24 mouse cellular contexts compared by ENCODE assay signal in the genomic region with DNA sequence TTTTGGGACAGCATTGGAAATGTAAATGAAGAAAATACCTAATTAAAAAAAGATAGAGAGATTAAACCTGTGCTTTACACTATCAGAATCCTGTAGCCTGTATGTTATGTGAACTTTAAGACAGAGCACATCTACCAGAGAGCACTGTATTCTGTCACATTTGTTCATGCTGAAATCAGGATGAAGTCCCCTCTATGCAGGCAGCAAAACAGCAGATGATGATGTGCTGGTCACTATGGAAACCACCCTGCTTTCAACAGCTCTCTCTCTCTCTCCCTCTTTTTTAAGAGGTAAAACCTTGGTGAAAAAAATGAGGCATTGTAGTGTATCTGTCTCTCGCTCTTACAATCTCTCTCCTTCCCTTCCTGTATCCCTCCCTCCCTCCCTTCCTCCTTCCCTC.
DNase-seq lines count a peak whose midpoint lies in the region; ATAC-seq and TF ChIP-seq lines count a peak whose summit lies in the region.
"Had no signal": no experiment of that assay in that cellular context is flagged by ENCODE, and none has a peak within 500 bp of the region (broad histone marks: within the 10 kb centered on the region; RNA-seq: fewer than 3 reads in every experiment).

No protein-coding gene starts in this region.

- peak; percentile 72; the same call in 1 of the 2 replicates for ATAC-seq in forebrain, embryonic 14.5 days
- no peak for ATAC-seq in forebrain, embryonic 11.5 days (replicated peaks; ENCODE audit: low FRiP score)
- ATAC-seq in neural tube, embryonic 14.5 days (ENCODE audit: low read depth): 0 out of 2 replicates have a peak, but pooled peaks have one; percentile 46
- ATAC-seq in neural tube, embryonic 15.5 days (ENCODE audit: low FRiP score): no peak
- peak; percentile 77 for ATAC-seq in midbrain, postnatal 0 days (ENCODE audit: low FRiP score)
- ATAC-seq in liver, embryonic 11.5 days (replicated peaks; ENCODE audit: low FRiP score): no peak
- ATAC-seq: inflammation-experienced regulatory T-cells, adult 6 months had no signal

- H3K4me2 ChIP-seq in forebrain, embryonic 14.5 days (ENCODE audit: low read length): no peak overlapping the region
- H3K4me2 ChIP-seq in forebrain, embryonic 11.5 days (ENCODE audit: low read depth, low read length, severe bottlenecking): no peak overlapping the region
- H3K4me2 ChIP-seq in neural tube, embryonic 14.5 days (ENCODE audit: low read depth, low read length): no peak overlapping the region
- H3K4me2 ChIP-seq in neural tube, embryonic 15.5 days: no peak overlapping the region
- no peak overlapping the region for H3K4me2 ChIP-seq in midbrain, postnatal 0 days (ENCODE audit: low read depth, low read length, poor library complexity, severe bottlenecking)
- H3K4me2 ChIP-seq in liver, embryonic 11.5 days: no peak overlapping the region
- H3K4me2 ChIP-seq: embryonic facial prominence, embryonic 12.5 days; limb, embryonic 15.5 days; liver, embryonic 15.5 days; lung, embryonic 15.5 days; neural tube, embryonic 12.5 days; stomach, embryonic 15.5 days had no signal

- no peak for TF ChIP-seq CTCF in midbrain, postnatal 0 days (IDR thresholded peaks at IDR 0.05)

- DNase-seq in forebrain, embryonic 14.5 days (ENCODE audit: low spot score): peak; percentile 23
- DNase-seq in forebrain, embryonic 11.5 days (ENCODE audit: low spot score): no peak
- peak; percentile 12 for DNase-seq in layer of hippocampus, adult 11-12 months (ENCODE audit: low spot score)
- no peak for DNase-seq in layer of hippocampus, postnatal 10 days (ENCODE audit: low spot score in 2 of 2)
- DNase-seq in midbrain, postnatal 0 days (ENCODE audit: low spot score): peak; percentile 7
- no peak for DNase-seq in liver, embryonic 11.5 days (ENCODE audit: low spot score)
- DNase-seq: adrenal gland, postnatal 25 days; cerebellum, adult 11-12 months; cerebellum, postnatal 25 days; gastrocnemius, postnatal 10 days; heart, postnatal 4 days; kidney, adult 18-20 months; lung, postnatal 36 days; thymus, postnatal 25 days had no signal

- 84% methylated on average over 1 of the region's 1 CpGs for WGBS in forebrain, embryonic 14.5 days
- WGBS in forebrain, embryonic 11.5 days: 100% methylated on average over 1 of the region's 1 CpGs
- WGBS in neural tube, embryonic 14.5 days: 63% methylated on average over 1 of the region's 1 CpGs
- WGBS in neural tube, embryonic 15.5 days: 81% methylated on average over 1 of the region's 1 CpGs
- 55% methylated on average over 1 of the region's 1 CpGs for WGBS in midbrain, postnatal 0 days
- 83% methylated on average over 1 of the region's 1 CpGs for WGBS in liver, embryonic 11.5 days

- H3K27me3 ChIP-seq in forebrain, embryonic 14.5 days (replicated peaks; ENCODE audit: control insufficient read depth, insufficient read depth, low read length): no peaks in the 10 kb centered on the region
- no peaks in the 10 kb centered on the region for H3K27me3 ChIP-seq in forebrain, embryonic 11.5 days (ENCODE audit: control insufficient read depth, insufficient read depth, low read length)
- no peaks in the 10 kb centered on the region for H3K27me3 ChIP-seq in neural tube, embryonic 14.5 days (ENCODE audit: control insufficient read depth, insufficient read depth, low read length)
- H3K27me3 ChIP-seq in neural tube, embryonic 15.5 days (replicated peaks): no peaks in the 10 kb centered on the region
- no peaks in the 10 kb centered on the region for H3K27me3 ChIP-seq in midbrain, postnatal 0 days (ENCODE audit: insufficient read depth, low read length)
- H3K27me3 ChIP-seq in liver, embryonic 11.5 days (replicated peaks; ENCODE audit: control insufficient read depth, insufficient read depth, low read length): no peaks in the 10 kb centered on the region
- H3K27me3 ChIP-seq: embryonic facial prominence, embryonic 12.5 days; limb, embryonic 15.5 days; liver, embryonic 15.5 days; lung, embryonic 15.5 days; neural tube, embryonic 12.5 days; stomach, embryonic 15.5 days had no signal

- H3K36me3 ChIP-seq in forebrain, embryonic 14.5 days (ENCODE audit: control insufficient read depth, insufficient read depth, low read length): no peaks in the 10 kb centered on the region
- no peaks in the 10 kb centered on the region for H3K36me3 ChIP-seq in forebrain, embryonic 11.5 days (ENCODE audit: control insufficient read depth, insufficient read depth, low read length)
- no peaks in the 10 kb centered on the region for H3K36me3 ChIP-seq in neural tube, embryonic 14.5 days (ENCODE audit: control insufficient read depth, insufficient read depth, low read length)
- H3K36me3 ChIP-seq in neural tube, embryonic 15.5 days: no peaks in the 10 kb centered on the region
- no peaks in the 10 kb centered on the region for H3K36me3 ChIP-seq in midbrain, postnatal 0 days (ENCODE audit: insufficient read depth, low read length)
- H3K36me3 ChIP-seq in liver, embryonic 11.5 days (ENCODE audit: control insufficient read depth, insufficient read depth, low read length): no peaks in the 10 kb centered on the region
- H3K36me3 ChIP-seq: embryonic facial prominence, embryonic 12.5 days; heart, embryonic 10.5 days; limb, embryonic 15.5 days; liver, embryonic 15.5 days; lung, embryonic 15.5 days; neural tube, embryonic 12.5 days; stomach, embryonic 15.5 days had no signal

- H3K4me1 ChIP-seq in forebrain, embryonic 14.5 days (ENCODE audit: control insufficient read depth, insufficient read depth, low read length): no peaks in the 10 kb centered on the region; the same call in 1 of the 2 replicates
- no peaks in the 10 kb centered on the region for H3K4me1 ChIP-seq in forebrain, embryonic 11.5 days (replicated peaks; ENCODE audit: control insufficient read depth, insufficient read depth, low read length)
- no peaks in the 10 kb centered on the region for H3K4me1 ChIP-seq in neural tube, embryonic 14.5 days (ENCODE audit: control insufficient read depth, insufficient read depth, low read length)
- no peaks in the 10 kb centered on the region for H3K4me1 ChIP-seq in neural tube, embryonic 15.5 days
- H3K4me1 ChIP-seq in midbrain, postnatal 0 days (ENCODE audit: insufficient read depth, low read length): no peaks in the 10 kb centered on the region
- no peaks in the 10 kb centered on the region for H3K4me1 ChIP-seq in liver, embryonic 11.5 days (replicated peaks; ENCODE audit: control insufficient read depth, insufficient read depth, low read length)
- H3K4me1 ChIP-seq: embryonic facial prominence, embryonic 12.5 days; heart, embryonic 10.5 days; limb, embryonic 15.5 days; liver, embryonic 15.5 days; lung, embryonic 15.5 days; neural tube, embryonic 12.5 days; stomach, embryonic 15.5 days had no signal

- H3K9ac ChIP-seq in forebrain, embryonic 14.5 days (ENCODE audit: low read length): no peak overlapping the region
- no peak overlapping the region for H3K9ac ChIP-seq in forebrain, embryonic 11.5 days (ENCODE audit: low read length)
- H3K9ac ChIP-seq in neural tube, embryonic 14.5 days (replicated peaks; ENCODE audit: low read depth, low read length): no peak overlapping the region
- no peak overlapping the region for H3K9ac ChIP-seq in neural tube, embryonic 15.5 days (replicated peaks)
- no peak overlapping the region for H3K9ac ChIP-seq in midbrain, postnatal 0 days (replicated peaks; ENCODE audit: low read length, poor library complexity, severe bottlenecking)
- H3K9ac ChIP-seq in liver, embryonic 11.5 days (ENCODE audit: low read depth, low read length): no peak overlapping the region
- H3K9ac ChIP-seq: embryonic facial prominence, embryonic 12.5 days; limb, embryonic 15.5 days; liver, embryonic 15.5 days; lung, embryonic 15.5 days; neural tube, embryonic 12.5 days; stomach, embryonic 15.5 days had no signal

- no peak overlapping the region for H3K4me3 ChIP-seq in forebrain, embryonic 14.5 days (ENCODE audit: low read depth, low read length)
- no peak overlapping the region for H3K4me3 ChIP-seq in forebrain, embryonic 11.5 days (ENCODE audit: low read depth, low read length)
- no peak overlapping the region for H3K4me3 ChIP-seq in neural tube, embryonic 14.5 days (ENCODE audit: low read depth, low read length)
- H3K4me3 ChIP-seq in neural tube, embryonic 15.5 days (replicated peaks): no peak overlapping the region
- H3K4me3 ChIP-seq in midbrain, postnatal 0 days (ENCODE audit: low read depth, low read length): no peak overlapping the region
- no peak overlapping the region for H3K4me3 ChIP-seq in liver, embryonic 11.5 days (ENCODE audit: low read depth, low read length)
- H3K4me3 ChIP-seq: embryonic facial prominence, embryonic 12.5 days; heart, embryonic 10.5 days; limb, embryonic 15.5 days; liver, embryonic 15.5 days; lung, embryonic 15.5 days; neural tube, embryonic 12.5 days; stomach, embryonic 15.5 days had no signal

- H3K9me3 ChIP-seq in forebrain, embryonic 14.5 days (replicated peaks; ENCODE audit: control insufficient read depth, low read length): no peaks in the 10 kb centered on the region
- H3K9me3 ChIP-seq in forebrain, embryonic 11.5 days (ENCODE audit: control insufficient read depth, low read length): no peaks in the 10 kb centered on the region
- no peaks in the 10 kb centered on the region for H3K9me3 ChIP-seq in neural tube, embryonic 14.5 days (ENCODE audit: control insufficient read depth, low read length)
- no peaks in the 10 kb centered on the region for H3K9me3 ChIP-seq in neural tube, embryonic 15.5 days (replicated peaks)
- no peaks in the 10 kb centered on the region for H3K9me3 ChIP-seq in midbrain, postnatal 0 days (ENCODE audit: low read length)
- H3K9me3 ChIP-seq in liver, embryonic 11.5 days (ENCODE audit: control insufficient read depth, low read length): no peaks in the 10 kb centered on the region
- H3K9me3 ChIP-seq: embryonic facial prominence, embryonic 12.5 days; limb, embryonic 15.5 days; liver, embryonic 15.5 days; lung, embryonic 15.5 days; neural tube, embryonic 12.5 days; stomach, embryonic 15.5 days had no signal

- no peak overlapping the region for H3K27ac ChIP-seq in forebrain, embryonic 14.5 days (ENCODE audit: low read depth, low read length)
- H3K27ac ChIP-seq in forebrain, embryonic 11.5 days (ENCODE audit: low read depth, low read length): no peak overlapping the region
- H3K27ac ChIP-seq in neural tube, embryonic 14.5 days (ENCODE audit: low read depth, low read length): no peak overlapping the region
- no peak overlapping the region for H3K27ac ChIP-seq in neural tube, embryonic 15.5 days (replicated peaks)
- H3K27ac ChIP-seq in midbrain, postnatal 0 days (ENCODE audit: low read depth, low read length): no peak overlapping the region
- H3K27ac ChIP-seq in liver, embryonic 11.5 days (ENCODE audit: low read depth, low read length): no peak overlapping the region
- H3K27ac ChIP-seq: embryonic facial prominence, embryonic 12.5 days; heart, embryonic 10.5 days; limb, embryonic 15.5 days; liver, embryonic 15.5 days; lung, embryonic 15.5 days; neural tube, embryonic 12.5 days; stomach, embryonic 15.5 days had no signal

Comparison
In these comparisons a context has a peak if more than half of its experiments do, and no peak if none do; other contexts are left out.
1. ATAC-seq: peak in forebrain, embryonic 14.5 days (single experiment), neural tube, embryonic 14.5 days (single experiment) and midbrain, postnatal 0 days (single experiment); none in forebrain, embryonic 11.5 days (single experiment), neural tube, embryonic 15.5 days (single experiment) and liver, embryonic 11.5 days (single experiment).
2. DNase-seq: peak in forebrain, embryonic 14.5 days (single experiment), layer of hippocampus, adult 11-12 months (single experiment) and midbrain, postnatal 0 days (single experiment); none in forebrain, embryonic 11.5 days (single experiment), layer of hippocampus, postnatal 10 days (0 of 2) and liver, embryonic 11.5 days (single experiment).